Mouse (Mus musculus) intestine, postnatal 0 days (tissue): ENCODE results near the gene Ptgs2. TPM values are rescaled to one million over a fixed set of nuclear protein-coding genes. Genes with fewer than 3 reads are reported as not detected.

ENCODE experiments used
- ATAC-seq: fragments of 200-750 bp; cut with Nextera tagmentation; 2 replicates; pipeline ENCODE4 v1.8.0; 2017; ENCODE audit warnings: mild to moderate bottlenecking, moderate TSS enrichment, moderate library complexity
- H3K27ac ChIP-seq: fragments of 300-500 bp; sonication (generic); 2 replicates; pipeline ENCODE4 v1.5.1; 2014; ENCODE audit warnings: mild to moderate bottlenecking, low read depth, low read length, moderate library complexity
- H3K27me3 ChIP-seq: fragments of 300-500 bp; sonication (generic); replicated peaks from 2 replicates; pipeline ENCODE4 v1.6.1; 2014; ENCODE audit warnings: low read length, mixed read lengths; ENCODE audit not compliant: control insufficient read depth, insufficient read depth
- H3K36me3 ChIP-seq: fragments of 300-500 bp; sonication (generic); 2 replicates; pipeline ENCODE4 v1.6.1; 2014; ENCODE audit warnings: mild to moderate bottlenecking, moderate library complexity; ENCODE audit not compliant: control insufficient read depth, insufficient read depth
- H3K4me1 ChIP-seq: fragments of 300-500 bp; sonication (generic); replicated peaks from 2 replicates; pipeline ENCODE4 v1.6.1; 2014; ENCODE audit warnings: antibody characterized with exemption, low read length, mixed read lengths; ENCODE audit not compliant: control insufficient read depth, insufficient read depth
- H3K4me2 ChIP-seq: fragments of 300-500 bp; sonication (generic); replicated peaks from 2 replicates; pipeline ENCODE4 v1.6.1; 2014; ENCODE audit warnings: low read depth, mild to moderate bottlenecking, moderate library complexity
- H3K4me3 ChIP-seq: fragments of 300-500 bp; sonication (generic); 2 replicates; pipeline ENCODE4 v1.5.1; 2014; ENCODE audit warnings: low read depth, low read length
- H3K9ac ChIP-seq: fragments of 300-500 bp; sonication (generic); 2 replicates; pipeline ENCODE4 v1.6.1; 2014; ENCODE audit warnings: mild to moderate bottlenecking, low read depth, low read length
- H3K9me3 ChIP-seq: fragments of 300-500 bp; sonication (generic); 2 replicates; pipeline ENCODE4 v1.6.1; 2016; ENCODE audit warnings: mixed run types; ENCODE audit not compliant: control insufficient read depth
- CTCF ChIP-seq: sonication (generic); IDR thresholded peaks from 2 replicates; pipeline ENCODE4 v1.5.1; 2016; ENCODE audit warnings: low read depth, mild to moderate bottlenecking, control low read depth, antibody characterized with exemption, moderate library complexity
- WGBS: fragments of 180-500 bp; shearing (Covaris S2); extraction: QIAGEN DNeasy Blood & Tissue Kit; methylation state at CpG from one replicate; pipeline ENCODE4 v1.1.7; 2014; 5-methylcytosine and 5-hydroxymethylcytosine counted together
- polyA plus RNA-seq: library from polyadenylated mRNA; unstranded; fragments of >200 nt; fragmentation: Nextera tagmentation; extraction: Ambion mirVana; gene quantifications from 2 replicates; pipeline ENCODE4 v1.2.1, GENCODE M21; 2015

Gene Ptgs2
- polyA plus RNA-seq, result 1.6 and 2.0 TPM in 2 replicates

DNA sequence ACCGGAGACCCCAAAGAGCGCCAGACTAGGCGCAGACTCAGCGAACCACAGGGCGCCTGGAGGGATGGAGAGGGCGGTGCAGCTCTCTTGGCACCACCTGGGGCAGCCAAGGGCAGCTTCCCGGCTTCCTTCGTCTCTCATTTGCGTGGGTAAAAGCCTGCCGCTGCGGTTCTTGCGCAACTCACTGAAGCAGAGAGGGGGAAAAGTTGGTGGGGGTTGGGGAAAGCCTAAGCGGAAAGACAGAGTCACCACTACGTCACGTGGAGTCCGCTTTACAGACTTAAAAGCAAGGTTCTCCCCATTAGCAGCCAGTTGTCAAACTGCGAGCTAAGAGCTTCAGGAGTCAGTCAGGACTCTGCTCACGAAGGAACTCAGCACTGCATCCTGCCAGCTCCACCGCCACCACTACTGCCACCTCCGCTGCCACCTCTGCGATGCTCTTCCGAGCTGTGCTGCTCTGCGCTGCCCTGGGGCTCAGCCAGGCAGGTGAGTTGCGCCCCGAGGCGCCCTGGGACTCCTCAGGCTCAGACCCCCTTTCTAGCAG, at the start of gene Ptgs2:
Gene Ptgs2, plus strand, starts transcription at position 242 of the 544 bp plus-strand sequence.
- H3K9me3 ChIP-seq, result no peaks in the 10 kb centered on the region
- no peaks in the 10 kb centered on the region for H3K27me3 ChIP-seq
- peak within 1 kb of the TSS; percentile 36 for H3K4me3 ChIP-seq
- H3K4me2 ChIP-seq, result peak within 1 kb of the TSS; percentile 64
- peak; percentile 41 for TF ChIP-seq CTCF
- peak; percentile 45; the same call in 1 of the 2 replicates for ATAC-seq
- no peak within 1 kb of the TSS for H3K27ac ChIP-seq
- H3K36me3 ChIP-seq, result no peaks in the 10 kb centered on the region
- 1% methylated on average over 26 of the region's 26 CpGs for WGBS
- H3K9ac ChIP-seq, result 0 out of 2 replicates have a peak within 1 kb of the TSS, but pooled peaks have one; percentile 40
- no peaks in the 10 kb centered on the region for H3K4me1 ChIP-seq

- no peak for ATAC-seq
- Histone ChIP-seq H3K4me3 (no peak overlapping the region), H3K27ac (no peak overlapping the region), H3K36me3 (no peaks in the 10 kb centered on the region), H3K4me2 (no peak overlapping the region), H3K4me1 (no peaks in the 10 kb centered on the region), H3K9me3 (no peaks in the 10 kb centered on the region), H3K27me3 (no peaks in the 10 kb centered on the region), H3K9ac (no peak overlapping the region)
- TF ChIP-seq CTCF, result no peak
- WGBS, result 78% methylated on average over 1 of the region's 1 CpGs
These were observed 49.6 kb upstream of the Ptgs2 start for GRCm38 (mm10) chr1:150050256-150050655.

- no peaks in the 10 kb centered on the region for H3K36me3 ChIP-seq
- no peak overlapping the region for H3K9ac ChIP-seq
- 92% methylated on average over 1 of the region's 1 CpGs for WGBS
- no peaks in the 10 kb centered on the region for H3K9me3 ChIP-seq
- no peak overlapping the region for H3K27ac ChIP-seq
- no peaks in the 10 kb centered on the region for H3K4me1 ChIP-seq
- TF ChIP-seq CTCF, result no peak
- no peak overlapping the region for H3K4me2 ChIP-seq
- H3K27me3 ChIP-seq, result no peaks in the 10 kb centered on the region
- H3K4me3 ChIP-seq, result no peak overlapping the region
- ATAC-seq, result no peak
These were observed 34.1 kb upstream of the Ptgs2 start for GRCm38 (mm10) chr1:150065684-150066083.

DNA sequence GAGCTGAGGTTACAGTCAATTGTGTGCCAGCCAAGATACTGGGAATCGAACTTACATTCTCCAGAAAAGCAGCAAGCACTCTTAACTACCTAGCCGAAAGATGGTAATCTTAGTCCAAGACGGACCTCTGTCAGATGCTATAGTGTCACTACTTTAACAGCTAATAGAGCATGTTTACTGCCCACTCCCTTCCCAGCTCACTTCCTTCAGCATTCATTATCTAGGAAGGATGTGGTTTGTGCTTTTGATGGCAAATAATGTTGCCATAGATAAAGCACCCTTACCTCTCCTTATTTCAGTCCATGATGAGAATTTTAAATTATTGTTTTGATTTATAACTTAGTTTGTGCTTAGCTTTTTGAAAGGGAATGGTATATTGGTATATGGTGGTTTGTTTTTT, 27.0 kb upstream of the Ptgs2 start:
- ATAC-seq, result no peak
- Histone ChIP-seq H3K9ac (no peak overlapping the region), H3K36me3 (no peaks in the 10 kb centered on the region), H3K4me3 (no peak overlapping the region), H3K4me1 (no peaks in the 10 kb centered on the region), H3K27me3 (no peaks in the 10 kb centered on the region), H3K4me2 (no peak overlapping the region), H3K27ac (no peak overlapping the region), H3K9me3 (no peaks in the 10 kb centered on the region)
- WGBS, result 81% methylated on average over 3 of the region's 3 CpGs
- no peak for TF ChIP-seq CTCF

GRCm38 (mm10) chr1:150074609-150075008, 25.2 kb upstream of the Ptgs2 start:
- Histone ChIP-seq H3K27me3 (no peaks in the 10 kb centered on the region), H3K36me3 (no peaks in the 10 kb centered on the region), H3K4me1 (no peaks in the 10 kb centered on the region), H3K27ac (no peak overlapping the region), H3K4me3 (no peak overlapping the region), H3K9ac (no peak overlapping the region), H3K9me3 (no peaks in the 10 kb centered on the region), H3K4me2 (no peak overlapping the region)
- no peak for TF ChIP-seq CTCF
- no peak for ATAC-seq
- WGBS, result 78% methylated on average over 1 of the region's 1 CpGs

DNA sequence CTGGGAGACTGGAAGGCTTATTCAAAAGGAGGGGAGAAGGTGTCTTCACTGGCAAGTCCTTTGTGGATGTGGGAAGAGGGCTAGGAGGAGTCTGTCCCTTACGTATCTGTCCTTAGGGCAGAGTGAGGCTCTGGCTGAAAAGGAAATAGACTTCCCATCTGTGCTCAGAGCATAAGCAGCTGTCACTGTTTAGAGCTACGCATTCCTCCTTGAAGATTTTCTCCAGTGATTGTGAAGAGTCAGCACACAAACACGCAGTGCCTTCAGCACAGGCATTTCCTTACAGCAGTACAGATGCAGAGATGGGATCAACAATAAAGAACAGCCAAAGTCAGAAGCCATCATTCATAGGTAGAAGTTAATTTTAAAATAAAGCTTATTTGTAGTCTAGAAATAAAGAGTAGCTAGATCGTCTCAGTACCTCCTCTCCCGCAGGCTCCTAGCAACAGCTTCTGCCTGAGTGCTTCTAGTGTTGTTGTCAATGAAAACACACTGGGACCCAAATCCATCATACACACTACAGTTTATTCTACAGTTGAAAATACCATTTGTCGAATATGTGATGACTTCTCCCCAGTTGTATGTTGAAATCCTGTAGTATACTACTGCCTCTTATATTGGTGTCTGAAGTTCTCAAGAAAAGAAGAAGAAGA, 10.7 kb upstream of the Ptgs2 start:
- H3K4me2 ChIP-seq, result no peak overlapping the region
- no peaks in the 10 kb centered on the region for H3K4me1 ChIP-seq
- no peaks in the 10 kb centered on the region for H3K36me3 ChIP-seq
- H3K9me3 ChIP-seq, result no peaks in the 10 kb centered on the region
- H3K27ac ChIP-seq, result no peak overlapping the region
- no peaks in the 10 kb centered on the region for H3K27me3 ChIP-seq
- TF ChIP-seq CTCF, result no peak
- no peak overlapping the region for H3K4me3 ChIP-seq
- no peak for ATAC-seq
- no peak overlapping the region for H3K9ac ChIP-seq
- 53% methylated on average over 6 of the region's 6 CpGs for WGBS
